Mouse (Mus musculus): ENCODE measurements around the gene Chrm4.

Chrm4 gene

DNA sequence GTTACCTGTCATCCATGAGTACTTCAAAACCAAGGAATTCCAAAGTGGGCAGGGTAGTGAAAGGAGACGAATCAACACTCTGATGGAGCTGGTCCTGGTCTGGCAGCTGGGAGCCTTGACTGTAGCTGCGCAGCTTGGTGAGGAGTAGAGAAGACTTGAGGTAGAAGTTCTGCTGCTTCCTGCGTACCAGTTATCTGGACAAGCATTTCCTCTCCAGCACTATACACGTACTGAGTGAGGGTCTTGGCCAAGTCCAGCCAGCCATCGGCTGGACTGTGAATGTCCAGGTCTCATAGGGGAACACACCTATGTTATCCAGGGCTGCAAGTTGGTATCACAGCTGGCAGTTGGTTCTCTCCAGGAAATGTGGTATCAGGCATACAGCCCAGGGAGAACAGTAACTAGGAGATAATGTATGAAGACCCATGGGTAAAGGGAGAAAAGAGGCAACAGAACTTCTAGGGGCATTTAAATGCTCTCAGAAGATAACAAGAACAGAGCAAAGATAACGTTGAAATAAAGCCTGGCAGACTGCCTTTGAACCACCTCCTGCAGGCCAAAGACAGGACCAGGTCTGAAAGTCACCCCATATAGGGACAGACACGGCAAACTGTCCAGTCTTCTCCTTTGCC, 10.6 kb upstream of the Chrm4 start:
- no peak for TF ChIP-seq GATA4 (IDR thresholded peaks at IDR 0.05; ENCODE audit: insufficient replicate concordance, low read length)

DNA sequence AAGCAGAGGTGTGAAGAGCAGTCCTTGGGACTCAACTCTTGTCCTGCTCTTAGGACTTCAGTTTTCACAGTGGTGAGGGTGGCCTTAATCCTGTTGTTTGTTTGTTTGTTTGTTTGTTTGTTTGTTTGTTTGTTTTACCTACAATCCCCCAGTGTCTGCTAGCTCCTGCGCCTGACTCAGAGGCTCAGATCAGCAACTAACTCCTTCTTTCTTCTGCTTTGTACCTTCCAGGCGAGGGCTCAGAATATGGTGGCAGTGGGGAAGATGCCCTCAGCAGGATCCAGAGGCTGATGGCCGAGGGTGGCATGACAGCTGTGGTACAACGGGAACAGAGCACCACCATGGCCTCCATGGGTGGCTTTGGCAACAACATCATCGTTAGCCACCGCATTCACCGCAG, 10.0 kb upstream of the Chrm4 start:
- no peak for TF ChIP-seq GATA4 (IDR thresholded peaks at IDR 0.05; ENCODE audit: insufficient replicate concordance, low read length)

DNA sequence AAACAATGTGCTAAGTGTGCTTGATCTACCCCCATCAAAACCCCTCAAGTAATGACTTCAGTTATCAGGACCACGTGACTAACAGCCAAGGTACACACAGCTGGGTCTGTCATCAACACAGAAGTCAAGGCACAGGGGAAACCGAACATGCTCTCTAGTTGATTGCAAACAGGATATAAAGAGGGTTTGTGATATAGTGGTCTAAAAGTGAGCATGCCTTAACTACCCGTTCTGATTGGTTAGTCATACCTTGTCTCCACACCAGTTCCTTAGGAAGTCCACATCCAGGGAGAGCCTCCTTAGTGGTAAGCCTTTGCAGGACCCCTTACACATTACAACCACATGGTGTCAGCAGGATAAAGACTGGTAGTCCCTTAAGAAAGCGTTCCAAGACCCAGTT, 6.9 kb upstream of the Chrm4 start:
- no peak for TF ChIP-seq GATA4 (IDR thresholded peaks at IDR 0.05; ENCODE audit: insufficient replicate concordance, low read length)

DNA sequence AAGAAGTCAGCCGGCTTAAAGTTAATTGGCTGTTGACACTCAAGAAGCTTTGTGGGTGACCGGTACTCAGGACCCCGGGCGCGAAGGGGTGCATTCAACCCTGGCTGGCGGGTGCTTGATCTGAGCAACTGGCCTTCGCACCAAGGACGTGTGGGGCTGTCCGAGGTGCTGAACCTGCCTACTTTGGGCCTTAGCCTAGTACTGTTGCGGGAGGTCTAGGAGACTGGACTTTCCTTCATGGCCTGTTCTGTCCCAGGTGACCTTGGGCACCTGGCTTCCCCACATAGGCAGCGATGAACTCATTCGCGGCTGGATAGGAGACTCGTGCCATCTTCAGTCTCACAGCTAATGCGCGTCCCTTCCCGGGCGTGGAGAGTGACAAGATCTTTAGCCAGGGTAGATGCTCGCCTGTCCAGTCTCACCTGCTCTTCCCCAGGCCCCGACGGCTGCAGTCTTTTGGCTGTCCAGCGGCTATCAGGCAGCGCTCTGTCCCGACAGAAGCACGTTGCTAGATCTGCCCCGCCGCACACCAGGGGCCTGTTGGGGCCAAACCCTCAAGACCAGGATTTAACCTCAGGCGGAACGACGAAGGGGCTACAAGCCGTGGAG, 5.8 kb upstream of the Chrm4 start:
- TF ChIP-seq GATA4 (IDR thresholded peaks at IDR 0.05; ENCODE audit: insufficient replicate concordance, low read length), result no peak

DNA sequence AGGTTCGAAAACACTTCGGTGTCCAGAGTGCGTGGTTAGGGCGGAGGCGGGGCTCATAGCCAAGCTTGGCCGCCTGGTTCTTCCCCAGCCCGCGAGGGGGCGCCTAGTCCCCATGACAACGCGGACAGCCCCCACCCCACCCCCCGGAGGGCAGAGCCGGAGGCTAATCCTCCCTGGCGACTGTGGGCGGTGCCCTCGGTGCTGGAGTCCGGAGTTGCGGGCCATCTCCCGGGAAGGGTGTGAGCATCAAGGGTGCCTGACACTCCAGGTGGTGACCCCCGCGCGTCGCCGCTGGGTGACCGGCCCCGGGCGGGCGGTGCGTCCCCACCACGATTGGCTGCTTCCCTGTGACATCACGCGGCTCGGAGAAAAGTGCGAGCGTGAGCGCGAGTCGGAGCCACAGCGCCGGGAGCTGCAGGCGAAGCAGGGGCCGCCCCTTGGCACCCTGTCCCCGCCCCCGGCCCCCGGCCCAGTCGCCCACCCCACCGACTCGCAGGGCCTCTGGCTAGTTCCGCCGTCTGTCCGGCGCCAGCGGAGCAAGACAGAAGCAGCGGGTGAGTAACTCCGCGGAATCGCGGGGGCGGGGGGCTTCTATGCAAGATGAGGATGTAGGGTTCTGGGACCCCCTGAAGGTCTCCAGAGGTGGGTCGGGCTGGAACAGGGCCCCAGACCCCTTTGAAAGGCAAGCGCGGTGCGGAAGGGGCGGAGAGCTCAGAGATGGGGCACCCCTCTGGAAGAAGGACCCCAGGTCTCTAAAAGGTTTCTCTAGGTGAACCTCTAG, 5.1 kb upstream of the Chrm4 start:
- no peak for TF ChIP-seq GATA4 (IDR thresholded peaks at IDR 0.05; ENCODE audit: insufficient replicate concordance, low read length)

DNA sequence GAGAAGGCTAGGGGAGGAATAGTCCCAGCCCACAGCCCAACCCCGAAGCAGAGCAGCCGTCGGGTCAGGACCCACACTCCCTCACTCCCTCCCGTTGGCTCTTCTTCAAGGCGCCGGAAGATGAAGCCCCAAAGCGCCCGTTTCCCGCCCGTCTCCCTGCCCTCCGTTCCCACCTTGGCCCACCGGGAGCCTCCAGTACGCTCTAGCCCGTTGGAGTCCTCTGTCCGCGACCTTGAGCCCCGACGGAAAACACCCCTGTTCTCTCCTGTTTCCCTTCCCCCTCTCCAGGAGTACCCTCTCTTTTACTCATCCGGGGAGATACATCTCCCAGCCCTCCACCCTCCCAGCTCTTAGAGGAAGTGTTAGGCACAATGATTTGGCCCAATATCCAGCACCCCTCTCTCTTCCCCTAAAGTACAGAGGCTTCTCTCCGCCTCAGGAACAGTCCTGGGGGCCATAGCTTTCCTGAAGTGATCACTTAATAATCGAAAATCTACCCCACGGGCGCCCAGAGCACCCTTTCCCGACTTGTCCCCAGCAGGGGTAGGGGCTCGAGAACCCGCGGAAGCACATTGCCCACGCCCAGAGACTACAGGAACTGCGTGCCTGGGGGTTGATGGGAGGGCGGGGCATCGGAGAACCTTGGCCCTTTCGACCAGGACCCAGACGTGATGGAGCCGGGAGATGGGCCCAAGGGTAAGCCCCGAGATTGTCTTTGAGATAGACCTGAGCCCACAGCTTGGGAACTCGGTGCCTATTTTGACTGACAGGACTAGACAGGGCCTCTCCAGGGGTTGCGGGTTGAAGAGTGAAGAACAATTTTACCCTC, 4.2 kb upstream of the Chrm4 start:
- no peak for TF ChIP-seq GATA4 (IDR thresholded peaks at IDR 0.05; ENCODE audit: insufficient replicate concordance, low read length)

DNA sequence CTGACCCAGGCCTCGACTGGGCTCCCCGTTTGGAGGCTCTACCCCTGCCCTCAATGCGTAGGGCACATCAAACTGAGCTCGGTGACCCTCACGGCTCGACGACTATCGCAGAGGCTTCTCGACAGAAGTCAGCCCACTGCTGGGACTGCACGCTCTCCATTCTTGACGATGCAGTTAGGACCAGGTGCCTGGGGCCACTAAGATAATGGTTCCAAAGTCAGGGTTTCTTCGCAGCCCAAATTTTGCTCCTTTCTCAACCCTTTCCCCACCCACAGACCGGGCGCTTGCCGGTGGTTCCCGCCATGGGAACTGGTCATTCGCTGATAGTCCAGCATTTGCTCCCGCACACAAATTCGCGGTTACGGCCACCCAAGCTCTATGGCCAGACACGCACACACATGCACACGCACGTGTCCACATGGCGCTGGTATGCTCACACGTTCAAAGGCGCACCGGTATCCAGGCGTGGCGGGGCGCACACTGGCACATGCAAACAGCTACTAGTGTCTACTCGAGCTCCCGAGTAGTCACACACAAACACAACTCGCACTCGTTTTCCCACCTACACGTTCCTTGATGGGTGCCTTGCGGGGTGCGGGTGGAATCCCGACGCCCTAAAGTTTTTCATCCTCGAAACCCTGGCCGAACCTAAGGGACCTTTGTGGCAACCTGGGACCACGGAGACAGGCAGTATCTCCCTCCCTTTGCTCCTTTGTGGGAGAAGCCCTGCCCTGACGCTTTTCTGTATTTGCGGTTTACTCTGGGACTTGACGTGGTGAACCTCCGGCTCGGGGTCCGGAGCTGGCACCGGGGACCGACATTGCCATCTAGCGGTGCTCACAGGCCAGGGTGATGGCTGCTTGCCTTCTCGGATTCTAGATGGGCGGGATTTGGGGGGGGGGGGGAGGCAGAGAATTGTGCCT, 3.4 kb upstream of the Chrm4 start:
- TF ChIP-seq GATA4 (IDR thresholded peaks at IDR 0.05; ENCODE audit: insufficient replicate concordance, low read length), result no peak

DNA sequence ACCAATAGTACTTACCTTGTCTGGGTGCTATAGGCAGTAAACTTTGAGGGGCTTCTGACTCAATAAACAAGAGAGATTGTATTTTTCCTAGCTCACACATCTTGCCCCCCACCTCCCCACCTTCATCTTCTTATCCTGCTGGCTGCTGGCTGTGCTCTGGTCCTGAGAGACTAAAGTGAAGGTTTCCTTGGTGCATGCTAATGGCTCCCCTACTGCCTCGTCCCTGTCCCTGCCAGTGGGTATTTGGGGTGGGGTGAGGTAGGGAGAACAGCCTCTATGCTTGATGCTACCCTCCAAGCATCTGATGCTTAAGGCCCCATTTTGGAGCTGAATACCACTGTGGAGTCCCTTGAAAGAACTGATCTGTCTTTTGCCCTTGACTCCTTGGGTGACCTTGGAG, 2.3 kb upstream of the Chrm4 start:
- no peak for TF ChIP-seq GATA4 (IDR thresholded peaks at IDR 0.05; ENCODE audit: insufficient replicate concordance, low read length)

DNA sequence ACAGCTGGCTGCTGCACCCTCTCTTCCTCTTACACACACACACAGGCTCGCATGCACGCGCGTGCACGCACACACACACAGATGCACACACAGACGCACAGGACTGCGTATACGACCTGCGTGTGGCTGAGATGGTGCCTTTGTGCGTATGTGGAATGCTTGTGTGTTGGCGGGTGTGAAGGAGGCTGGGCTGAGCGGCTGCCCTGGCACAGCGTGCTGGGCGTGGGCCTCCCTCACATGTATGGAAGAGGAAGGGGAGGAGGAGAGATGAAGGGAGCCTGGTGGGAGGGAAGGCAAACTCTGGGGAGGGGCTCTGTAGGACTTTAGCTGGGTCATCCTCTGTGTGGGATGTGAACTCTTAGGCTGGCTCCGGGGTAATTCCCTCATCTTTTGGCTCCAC, 1.6 kb upstream of the Chrm4 start:
- no peak for TF ChIP-seq GATA4 (IDR thresholded peaks at IDR 0.05; ENCODE audit: insufficient replicate concordance, low read length)

DNA sequence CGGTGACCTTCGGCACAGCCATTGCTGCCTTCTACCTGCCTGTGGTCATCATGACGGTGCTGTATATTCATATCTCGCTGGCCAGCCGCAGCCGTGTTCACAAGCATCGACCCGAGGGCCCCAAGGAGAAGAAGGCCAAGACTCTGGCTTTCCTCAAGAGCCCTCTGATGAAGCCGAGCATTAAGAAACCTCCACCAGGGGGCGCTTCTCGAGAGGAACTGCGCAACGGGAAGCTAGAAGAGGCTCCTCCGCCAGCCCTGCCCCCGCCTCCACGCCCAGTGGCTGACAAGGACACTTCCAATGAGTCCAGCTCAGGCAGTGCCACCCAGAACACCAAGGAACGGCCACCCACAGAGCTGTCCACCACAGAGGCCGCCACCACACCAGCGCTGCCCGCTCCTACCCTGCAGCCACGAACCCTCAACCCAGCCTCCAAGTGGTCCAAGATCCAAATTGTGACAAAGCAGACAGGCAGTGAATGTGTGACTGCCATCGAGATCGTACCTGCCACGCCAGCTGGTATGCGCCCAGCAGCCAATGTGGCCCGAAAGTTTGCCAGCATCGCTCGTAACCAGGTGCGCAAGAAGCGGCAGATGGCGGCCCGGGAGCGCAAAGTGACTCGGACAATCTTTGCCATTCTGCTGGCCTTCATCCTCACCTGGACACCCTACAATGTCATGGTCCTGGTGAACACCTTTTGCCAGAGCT, 931 bp downstream of the Chrm4 start:
- TF ChIP-seq GATA4 (IDR thresholded peaks at IDR 0.05; ENCODE audit: insufficient replicate concordance, low read length), result no peak

DNA sequence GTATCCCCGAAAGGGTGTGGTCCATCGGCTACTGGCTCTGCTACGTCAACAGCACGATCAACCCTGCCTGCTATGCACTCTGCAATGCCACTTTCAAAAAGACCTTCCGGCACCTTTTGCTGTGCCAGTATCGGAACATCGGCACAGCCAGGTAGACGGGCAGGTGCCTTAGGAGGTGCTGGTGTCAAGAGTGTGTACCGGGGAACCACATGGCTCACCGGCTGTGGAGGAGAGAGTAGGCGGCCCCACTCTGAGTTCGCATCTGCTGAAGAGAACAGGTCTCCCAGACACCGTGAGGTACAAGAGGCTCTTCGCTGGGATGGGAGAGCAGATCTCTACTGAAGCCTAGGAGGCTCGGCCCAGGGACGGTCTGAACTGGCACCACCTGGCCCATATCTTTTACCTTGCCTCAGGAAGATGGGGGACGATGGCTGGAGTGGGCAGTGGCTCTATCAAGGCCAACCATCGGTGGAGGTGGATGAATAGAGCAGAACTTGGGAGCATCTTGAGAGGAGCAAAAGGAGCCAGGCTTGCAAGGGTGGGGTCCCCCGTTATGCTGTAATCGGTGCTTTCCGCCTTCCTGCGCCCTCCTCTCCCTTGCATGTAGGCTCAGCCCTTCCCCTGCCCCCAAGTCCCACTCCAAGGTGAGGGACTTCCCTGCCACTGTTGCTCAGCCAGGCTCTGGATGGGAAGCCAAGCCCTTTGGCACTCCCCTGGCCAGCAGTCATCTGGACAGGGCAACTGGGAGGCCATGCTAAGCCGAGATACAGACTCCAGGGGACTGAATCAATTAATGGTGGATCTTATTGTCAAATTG, 1.7 kb downstream of the Chrm4 start:
- TF ChIP-seq GATA4 (IDR thresholded peaks at IDR 0.05; ENCODE audit: insufficient replicate concordance, low read length), result no peak

DNA sequence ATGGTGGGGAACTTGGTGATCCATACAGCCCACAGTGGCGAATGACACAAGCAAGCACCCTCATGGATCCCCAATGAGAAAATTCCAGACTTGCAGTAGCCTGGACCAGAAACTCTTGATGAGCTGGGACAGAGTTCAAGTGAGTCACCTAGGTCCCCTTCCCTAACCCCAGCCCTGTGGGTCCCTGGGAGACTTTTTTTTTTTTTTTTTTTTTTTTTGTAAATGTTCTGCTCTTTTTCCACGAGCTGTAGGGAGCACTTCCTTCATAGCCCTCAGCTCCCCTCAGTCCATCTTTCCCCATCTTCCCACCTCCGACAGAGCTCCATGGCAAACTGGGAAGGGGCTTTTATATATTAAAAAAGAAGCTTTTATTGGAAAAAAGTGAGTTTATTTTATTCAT, 2.4 kb downstream of the Chrm4 start:
- TF ChIP-seq GATA4 (IDR thresholded peaks at IDR 0.05; ENCODE audit: insufficient replicate concordance, low read length), result no peak

DNA sequence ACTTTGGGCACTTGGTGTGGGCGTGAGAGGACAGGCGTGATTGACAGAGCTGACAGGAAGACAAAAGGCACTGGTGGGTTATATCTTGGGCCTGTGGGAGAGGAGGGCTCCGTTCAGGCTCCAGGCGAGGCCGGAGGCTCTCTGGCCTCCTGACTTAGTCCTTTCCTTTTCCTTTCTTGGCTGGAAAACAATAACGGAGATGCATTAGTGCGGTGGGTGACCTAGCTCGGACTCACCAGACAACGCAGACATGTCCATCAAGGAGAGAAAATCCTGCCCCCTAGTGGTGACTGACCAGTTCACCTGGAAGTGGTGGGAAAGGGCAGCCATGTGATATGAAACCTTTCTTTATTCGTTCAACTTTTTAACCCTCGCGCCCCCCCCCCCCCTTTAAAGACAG, 2.9 kb downstream of the Chrm4 start:
- TF ChIP-seq GATA4 (IDR thresholded peaks at IDR 0.05; ENCODE audit: insufficient replicate concordance, low read length), result no peak
